Mouse (Mus musculus): Measurements from ENCODE around the gene Lmtk3. TPM values are rescaled to one million over a fixed set of nuclear protein-coding genes. Genes with fewer than 3 reads are reported as not detected.
A peak's percentile ranks its signal among the peaks of the same experiment; 100 is the strongest.

The Lmtk3 gene
- polyA plus RNA-seq, 1 experiment = 5.7 TPM

GRCm38 (mm10) chr7:45831128-45831525 is 47.6 kb downstream of the Lmtk3 start:
- 26% methylated on average over 5 of the region's 5 CpGs for WGBS
- peak overlapping the region; percentile 100 for H3K4me3 ChIP-seq (ENCODE audit: insufficient read depth, low read depth, low read length)
- DNase-seq = no peak

DNA sequence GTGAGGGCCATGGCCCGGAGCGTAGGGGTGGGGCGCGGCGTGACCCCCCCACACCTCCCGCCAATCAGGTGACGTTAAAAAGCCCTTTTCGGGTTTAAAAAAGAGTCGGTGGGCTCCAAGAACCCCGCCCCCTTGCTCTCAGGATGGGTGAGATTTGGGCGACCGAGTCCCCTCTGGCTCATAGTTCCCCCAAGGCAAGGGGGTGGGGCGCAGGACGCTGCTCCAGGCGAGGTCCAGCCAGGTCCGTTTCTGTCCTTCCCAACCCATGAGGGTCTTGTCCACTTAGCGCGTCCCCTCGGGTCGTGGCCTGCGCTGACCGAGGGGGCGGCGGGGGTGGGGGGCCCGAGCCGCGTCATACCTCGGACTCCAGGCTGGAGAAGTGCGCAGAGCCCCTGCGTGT is 48.9 kb downstream of the Lmtk3 start:
- no peak for DNase-seq
- 12% methylated on average over 30 of the region's 30 CpGs for WGBS
- Histone ChIP-seq H3K4me3 (ENCODE audit: insufficient read depth, low read depth, low read length) (no peak overlapping the region), H3K4me1 (ENCODE audit: control insufficient read depth, insufficient read depth, low read length) (peaks cover 5% of the 10 kb centered on the region; the same call in 1 of the 2 replicates), H3K36me3 (ENCODE audit: control insufficient read depth, insufficient read depth, low read length) (no peaks in the 10 kb centered on the region), H3K27me3 (replicated peaks; ENCODE audit: control insufficient read depth, insufficient read depth, low read length) (peaks cover 4% of the 10 kb centered on the region), H3K27ac (ENCODE audit: insufficient read depth, low read depth, low read length) (no peak overlapping the region)
- TF ChIP-seq POLR2A (IDR thresholded peaks at IDR 0.05; ENCODE audit: low read depth, low read length) (no peak), CTCF (conservative IDR thresholded peaks at IDR 0.05; ENCODE audit: insufficient read depth, insufficient read length, low read depth, low read length) (no peak)

More at GRCm38 (mm10) chr7:45831128-45831525, 47.6 kb downstream of the Lmtk3 start:
- Histone ChIP-seq H3K36me3 (ENCODE audit: control insufficient read depth, insufficient read depth, low read length) (no peaks in the 10 kb centered on the region), H3K27me3 (replicated peaks; ENCODE audit: control insufficient read depth, insufficient read depth, low read length) (peaks cover 4% of the 10 kb centered on the region), H3K4me1 (ENCODE audit: control insufficient read depth, insufficient read depth, low read length) (peaks cover 5% of the 10 kb centered on the region; the same call in 1 of the 2 replicates), H3K27ac (ENCODE audit: insufficient read depth, low read depth, low read length) (peak overlapping the region; percentile 99; the same call in 1 of the 2 replicates)
- TF ChIP-seq CTCF (conservative IDR thresholded peaks at IDR 0.05; ENCODE audit: insufficient read depth, insufficient read length, low read depth, low read length) = no peak

DNA sequence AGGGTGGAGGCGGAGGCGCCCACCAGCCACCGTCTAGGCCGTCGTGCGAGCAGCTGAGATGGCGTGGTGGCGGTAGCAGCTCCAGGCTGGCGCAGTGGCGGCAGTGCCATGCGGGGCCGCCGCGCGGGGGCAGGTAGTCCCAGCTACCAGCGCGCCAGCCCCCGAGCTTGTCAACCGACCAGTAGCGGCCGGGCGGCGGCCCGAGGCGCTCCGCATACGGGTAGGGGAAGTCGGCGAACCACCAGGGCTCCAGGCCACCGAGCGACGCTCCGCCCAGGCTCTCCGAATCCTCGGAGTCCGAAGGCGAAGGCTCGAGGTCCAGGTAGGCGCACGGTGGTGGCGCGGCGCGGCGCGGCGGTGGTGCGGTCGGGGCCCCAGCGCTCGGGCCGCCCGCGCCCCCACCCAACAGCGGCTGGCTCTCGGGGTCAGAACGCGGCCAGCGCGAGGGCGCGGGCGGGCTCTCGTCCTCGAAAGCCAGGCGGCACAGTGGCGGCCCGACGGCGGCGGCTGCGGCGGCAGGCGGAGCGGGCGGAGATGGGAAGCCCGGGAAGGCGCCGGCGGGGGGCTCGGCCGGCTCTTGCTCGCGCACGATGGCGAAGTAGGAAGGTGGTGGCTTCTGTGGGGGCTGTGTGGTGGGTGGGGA is 49.7 kb downstream of the Lmtk3 start:
- no peak for TF ChIP-seq POLR2A (IDR thresholded peaks at IDR 0.05; ENCODE audit: low read depth, low read length)
- TF ChIP-seq CTCF (conservative IDR thresholded peaks at IDR 0.05; ENCODE audit: insufficient read depth, insufficient read length, low read depth, low read length) = no peak
- Histone ChIP-seq H3K4me1 (ENCODE audit: control insufficient read depth, insufficient read depth, low read length) (peaks cover 5% of the 10 kb centered on the region; the same call in 1 of the 2 replicates), H3K27me3 (replicated peaks; ENCODE audit: control insufficient read depth, insufficient read depth, low read length) (peaks cover 4% of the 10 kb centered on the region), H3K4me3 (ENCODE audit: insufficient read depth, low read depth, low read length) (peak overlapping the region; percentile 17), H3K27ac (ENCODE audit: insufficient read depth, low read depth, low read length) (no peak overlapping the region), H3K36me3 (ENCODE audit: control insufficient read depth, insufficient read depth, low read length) (no peaks in the 10 kb centered on the region)
- DNase-seq = peak; percentile 21
- WGBS = 2% methylated on average over 86 of the region's 86 CpGs

DNA sequence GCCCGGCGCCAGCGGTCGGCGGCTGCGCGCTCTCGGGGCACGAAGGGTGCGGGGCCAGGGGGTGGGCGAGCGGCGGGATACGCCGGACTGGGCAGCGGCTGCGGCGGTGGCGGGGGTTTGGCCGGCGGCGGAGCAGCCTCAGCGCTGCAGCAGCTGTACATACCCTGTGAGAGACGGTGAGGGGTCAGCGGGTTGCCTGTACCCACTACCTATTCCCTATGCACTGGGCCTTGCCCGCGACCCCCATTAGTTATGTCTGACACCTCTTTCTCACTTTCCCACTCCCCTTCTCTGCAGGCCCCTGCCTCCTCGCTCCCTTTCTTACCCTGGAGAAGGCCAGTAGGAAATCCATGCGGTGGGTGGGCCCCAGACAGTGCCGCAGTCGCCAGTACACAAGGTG is 50.4 kb downstream of the Lmtk3 start:
- Histone ChIP-seq H3K4me1 (ENCODE audit: control insufficient read depth, insufficient read depth, low read length) (peaks cover 5% of the 10 kb centered on the region; the same call in 1 of the 2 replicates), H3K4me3 (ENCODE audit: insufficient read depth, low read depth, low read length) (0 out of 2 replicates have a peak overlapping the region, but pooled peaks have one; percentile 17), H3K36me3 (ENCODE audit: control insufficient read depth, insufficient read depth, low read length) (no peaks in the 10 kb centered on the region), H3K27me3 (replicated peaks; ENCODE audit: control insufficient read depth, insufficient read depth, low read length) (peaks cover 4% of the 10 kb centered on the region), H3K27ac (ENCODE audit: insufficient read depth, low read depth, low read length) (no peak overlapping the region)
- no peak for DNase-seq
- TF ChIP-seq CTCF (conservative IDR thresholded peaks at IDR 0.05; ENCODE audit: insufficient read depth, insufficient read length, low read depth, low read length) (no peak), POLR2A (IDR thresholded peaks at IDR 0.05; ENCODE audit: low read depth, low read length) (no peak)
- 10% methylated on average over 31 of the region's 31 CpGs for WGBS

DNA sequence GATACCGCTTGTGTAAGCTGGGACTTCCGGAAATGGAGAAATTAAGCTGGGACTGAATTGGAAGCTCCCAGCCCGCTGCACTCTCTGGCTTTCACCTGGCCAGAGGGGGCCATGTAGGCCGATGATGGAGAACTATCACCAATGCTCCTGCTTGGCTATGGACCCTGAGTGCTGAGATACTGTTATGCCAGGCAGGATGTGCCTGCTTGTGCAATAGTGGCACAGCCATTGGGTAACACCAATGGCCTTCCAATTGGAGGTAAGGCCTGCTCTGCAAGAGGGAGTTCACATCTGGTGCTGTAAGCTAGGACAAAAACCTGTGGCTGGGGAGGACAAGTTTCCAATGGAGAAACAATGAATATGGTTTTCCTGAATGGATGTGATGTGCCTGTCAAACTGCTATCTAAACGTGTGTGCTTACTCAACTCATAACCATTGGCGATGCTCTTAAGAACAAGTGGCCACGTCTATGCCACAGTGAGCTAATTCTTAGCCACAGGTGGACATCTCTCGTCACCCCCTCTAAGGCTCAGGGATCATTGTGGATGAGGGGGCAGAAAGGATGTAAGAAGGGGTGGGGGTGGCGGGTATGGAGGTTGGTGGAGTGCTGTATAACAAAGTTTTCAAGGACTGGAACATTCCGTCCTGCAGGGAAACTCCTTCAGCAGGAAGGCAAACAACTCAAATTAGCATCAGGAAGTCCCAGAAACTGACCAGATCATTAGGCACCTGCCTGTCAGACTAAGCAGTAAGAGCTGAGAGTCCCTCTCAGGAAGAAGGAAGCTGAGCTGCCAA is 59.6 kb downstream of the Lmtk3 start:
- H3K36me3 ChIP-seq (ENCODE audit: control insufficient read depth, insufficient read depth, low read length) = no peaks in the 10 kb centered on the region
- no peaks in the 10 kb centered on the region for H3K27me3 ChIP-seq (replicated peaks; ENCODE audit: control insufficient read depth, insufficient read depth, low read length)
- no peak overlapping the region for H3K27ac ChIP-seq (ENCODE audit: insufficient read depth, low read depth, low read length)
- no peak overlapping the region for H3K4me3 ChIP-seq (ENCODE audit: insufficient read depth, low read depth, low read length)
- H3K4me1 ChIP-seq (ENCODE audit: control insufficient read depth, insufficient read depth, low read length) = no peaks in the 10 kb centered on the region
- 91% methylated on average over 10 of the region's 10 CpGs for WGBS
- DNase-seq = no peak
- TF ChIP-seq POLR2A (IDR thresholded peaks at IDR 0.05; ENCODE audit: low read depth, low read length) (no peak), CTCF (conservative IDR thresholded peaks at IDR 0.05; ENCODE audit: insufficient read depth, insufficient read length, low read depth, low read length) (no peak)

DNA sequence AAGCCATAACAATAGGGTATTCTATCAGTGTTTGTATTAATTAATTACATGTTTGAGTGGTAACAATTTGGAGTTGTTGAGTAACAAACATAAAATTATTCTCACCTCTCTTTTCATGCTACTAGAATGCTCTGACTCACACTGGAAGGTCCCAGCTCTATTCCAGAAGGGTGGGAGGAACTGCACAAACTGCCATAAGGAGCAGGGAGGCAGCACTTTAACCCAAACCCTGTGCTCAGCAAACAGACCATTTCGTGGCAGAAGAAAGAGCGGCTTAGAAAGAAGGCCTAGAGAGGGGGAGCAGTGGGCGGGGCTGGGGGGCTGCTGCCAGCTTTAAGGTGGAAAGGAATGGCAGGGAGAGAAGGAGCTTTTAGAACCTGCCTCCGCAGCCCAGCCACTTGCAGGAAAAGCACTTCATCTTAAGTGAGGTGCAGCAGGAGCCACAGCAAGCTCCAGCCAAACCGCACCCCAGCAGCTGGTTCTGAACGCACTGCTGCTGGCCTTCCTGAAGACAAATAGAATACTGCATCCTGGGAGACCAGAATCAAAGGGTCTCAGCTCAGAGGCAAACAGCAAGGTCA is 65.0 kb downstream of the Lmtk3 start:
- no peaks in the 10 kb centered on the region for H3K27me3 ChIP-seq (replicated peaks; ENCODE audit: control insufficient read depth, insufficient read depth, low read length)
- no peak for DNase-seq
- TF ChIP-seq CTCF (conservative IDR thresholded peaks at IDR 0.05; ENCODE audit: insufficient read depth, insufficient read length, low read depth, low read length) = no peak
- no peak for TF ChIP-seq POLR2A (IDR thresholded peaks at IDR 0.05; ENCODE audit: low read depth, low read length)
- H3K4me3 ChIP-seq (ENCODE audit: insufficient read depth, low read depth, low read length) = no peak overlapping the region
- H3K4me1 ChIP-seq (ENCODE audit: control insufficient read depth, insufficient read depth, low read length) = no peaks in the 10 kb centered on the region
- no peaks in the 10 kb centered on the region for H3K36me3 ChIP-seq (ENCODE audit: control insufficient read depth, insufficient read depth, low read length)
- 45% methylated on average over 6 of the region's 6 CpGs for WGBS
- H3K27ac ChIP-seq (ENCODE audit: insufficient read depth, low read depth, low read length) = no peak overlapping the region

DNA sequence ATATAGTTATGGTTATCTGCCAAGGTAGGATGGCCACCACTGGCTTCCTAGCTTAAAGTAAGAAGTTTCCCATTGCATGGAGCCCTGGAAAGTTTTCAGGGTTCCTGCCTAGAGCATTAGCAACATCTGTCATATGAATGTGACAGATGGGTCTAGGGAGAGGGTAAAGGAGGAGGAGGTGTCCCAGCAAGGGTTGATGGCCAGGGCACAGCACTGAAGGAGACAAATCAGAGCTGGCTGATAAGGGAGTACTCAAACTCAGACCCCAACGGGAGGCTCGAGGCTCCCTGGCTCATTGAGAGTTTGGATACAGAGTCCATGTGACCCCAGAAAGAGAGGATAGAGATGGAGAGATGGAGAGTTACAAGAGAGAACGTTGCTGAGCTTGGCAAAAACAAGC is 67.1 kb downstream of the Lmtk3 start:
- no peak for TF ChIP-seq POLR2A (IDR thresholded peaks at IDR 0.05; ENCODE audit: low read depth, low read length)
- TF ChIP-seq CTCF (conservative IDR thresholded peaks at IDR 0.05; ENCODE audit: insufficient read depth, insufficient read length, low read depth, low read length) = no peak
- no peaks in the 10 kb centered on the region for H3K27me3 ChIP-seq (replicated peaks; ENCODE audit: control insufficient read depth, insufficient read depth, low read length)
- H3K27ac ChIP-seq (ENCODE audit: insufficient read depth, low read depth, low read length) = no peak overlapping the region
- no peak overlapping the region for H3K4me3 ChIP-seq (ENCODE audit: insufficient read depth, low read depth, low read length)
- no peaks in the 10 kb centered on the region for H3K4me1 ChIP-seq (ENCODE audit: control insufficient read depth, insufficient read depth, low read length)
- 77% methylated on average over 3 of the region's 3 CpGs for WGBS
- no peak for DNase-seq
- no peaks in the 10 kb centered on the region for H3K36me3 ChIP-seq (ENCODE audit: control insufficient read depth, insufficient read depth, low read length)
